Mouse (Mus musculus): ENCODE measurements at regions not wholly inside any gene's neighbourhood (a gene's known extent, or its start where the extent isn't known, plus 50 kb on each side); places are given as distances from the start of the nearest gene placed in this dataset.

- DNase-seq (ENCODE audit: low read depth in 1 of 2, low spot score in 2 of 2): no peak
These were observed 75.0 kb upstream of the S1pr3 start for GRCm38 (mm10) chr13:51333481-51333880.

GRCm38 (mm10) chr13:51336726-51337125, 71.7 kb upstream of the S1pr3 start:
- no peak for DNase-seq (ENCODE audit: low read depth in 1 of 2, low spot score in 2 of 2)

GRCm38 (mm10) chr13:51337931-51338330, 70.5 kb upstream of the S1pr3 start:
- no peak for DNase-seq (ENCODE audit: low read depth in 1 of 2, low spot score in 2 of 2)

- DNase-seq (ENCODE audit: low read depth in 1 of 2, low spot score in 2 of 2): no peak
These were observed 63.1 kb upstream of the S1pr3 start for GRCm38 (mm10) chr13:51345321-51345720.

- DNase-seq (ENCODE audit: low read depth in 1 of 2, low spot score in 2 of 2): no peak
These were observed 62.4 kb upstream of the S1pr3 start for GRCm38 (mm10) chr13:51345839-51346550.

- no peak for DNase-seq (ENCODE audit: low read depth in 1 of 2, low spot score in 2 of 2)
These were observed 59.7 kb upstream of the S1pr3 start for GRCm38 (mm10) chr13:51348707-51349106.

GRCm38 (mm10) chr13:51349818-51350551, 58.5 kb upstream of the S1pr3 start:
- no peak for DNase-seq (ENCODE audit: low read depth in 1 of 2, low spot score in 2 of 2)

GRCm38 (mm10) chr13:51352874-51353273, 55.6 kb upstream of the S1pr3 start:
- no peak for DNase-seq (ENCODE audit: low read depth in 1 of 2, low spot score in 2 of 2)

- DNase-seq (ENCODE audit: low read depth in 1 of 2, low spot score in 2 of 2): no peak
These were observed 52.9 kb upstream of the S1pr3 start for GRCm38 (mm10) chr13:51355507-51355906.
